Mouse (Mus musculus) MEL-GATA-1-ER (cell line): Measurements from ENCODE around the gene Micall2.

Source experiments
- DNase-seq: peaks from one replicate; pipeline ENCODE4 v3.0.0-alpha.2; 2012; ENCODE audit warnings: low read depth; ENCODE audit errors: extremely low read depth

Micall2 gene

DNA sequence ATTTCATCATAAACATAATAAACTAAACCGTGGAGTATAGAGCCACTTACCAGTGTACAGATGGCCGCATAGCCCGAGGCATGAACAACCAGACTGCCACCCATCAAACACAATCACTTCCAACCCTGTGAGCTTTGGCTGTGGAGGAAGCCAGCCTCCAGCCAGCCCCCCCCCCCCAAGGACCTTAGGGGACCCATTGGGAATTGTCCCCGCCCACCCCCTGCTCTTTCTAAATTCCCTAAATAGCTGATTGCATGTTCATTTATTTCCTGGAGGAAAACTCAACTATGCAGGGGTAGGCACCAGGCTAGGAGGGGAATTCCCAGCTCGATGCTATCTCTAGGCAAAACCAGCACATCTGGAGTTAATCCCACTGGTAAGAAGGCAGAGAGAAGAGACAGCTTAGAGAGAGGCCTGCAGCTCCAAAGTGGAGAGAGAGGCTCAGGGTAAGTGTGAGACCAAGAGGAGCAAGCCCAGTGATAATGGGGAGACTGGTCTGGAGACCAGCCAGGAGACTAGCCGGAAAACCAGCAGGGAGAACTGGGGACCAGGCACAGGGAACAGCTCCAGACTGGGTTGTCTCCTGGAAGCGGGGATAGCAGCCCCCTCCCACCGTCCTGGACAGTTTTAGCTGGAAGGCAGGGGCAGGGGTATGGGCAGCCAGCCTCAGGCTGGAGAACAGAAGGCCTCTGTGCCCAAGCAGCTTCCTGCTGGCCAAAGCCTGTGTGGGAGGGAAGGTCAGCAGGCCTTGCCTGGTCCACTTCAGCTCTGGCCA lies 5.2 kb downstream of the Micall2 start:
- DNase-seq, result no peak

DNA sequence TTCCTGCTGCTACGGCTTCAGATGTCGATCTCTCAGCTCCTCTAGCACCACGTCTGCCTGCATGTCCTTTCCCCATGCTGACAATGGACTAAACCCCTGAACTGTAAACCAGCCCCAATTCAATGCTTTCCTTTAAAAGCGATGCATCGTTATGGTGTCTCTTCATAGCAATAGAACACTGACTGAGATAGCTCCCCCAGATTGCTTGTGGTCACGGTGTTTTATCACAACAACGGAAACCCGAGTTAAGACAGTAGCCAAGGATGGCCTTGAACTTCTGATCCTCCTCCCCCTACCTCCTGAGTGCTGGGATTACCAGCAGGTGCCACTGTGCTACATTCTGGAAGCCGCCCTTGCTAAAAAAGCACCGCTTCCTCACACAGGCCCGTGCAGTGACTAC lies 8.9 kb downstream of the Micall2 start:
- no peak for DNase-seq

DNA sequence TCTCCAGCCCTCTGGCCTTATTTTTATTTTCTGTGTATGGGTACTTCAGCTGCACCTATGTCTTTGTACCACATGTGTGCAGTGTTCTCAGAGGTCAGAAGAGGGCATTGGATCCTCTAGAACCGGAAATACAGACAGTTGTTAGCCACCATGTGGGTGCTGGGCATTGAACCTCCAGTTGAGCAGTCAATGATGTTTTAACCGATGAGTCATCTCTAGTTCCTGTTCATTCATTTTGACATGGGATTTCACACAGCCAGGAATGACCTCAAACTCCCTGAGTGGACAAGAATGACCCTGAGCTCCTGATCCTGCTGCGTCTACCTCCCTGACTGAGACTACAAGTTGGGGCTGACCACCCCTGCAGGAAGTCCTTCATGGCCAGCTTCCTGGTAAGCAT lies 9.9 kb downstream of the Micall2 start:
- no peak for DNase-seq

DNA sequence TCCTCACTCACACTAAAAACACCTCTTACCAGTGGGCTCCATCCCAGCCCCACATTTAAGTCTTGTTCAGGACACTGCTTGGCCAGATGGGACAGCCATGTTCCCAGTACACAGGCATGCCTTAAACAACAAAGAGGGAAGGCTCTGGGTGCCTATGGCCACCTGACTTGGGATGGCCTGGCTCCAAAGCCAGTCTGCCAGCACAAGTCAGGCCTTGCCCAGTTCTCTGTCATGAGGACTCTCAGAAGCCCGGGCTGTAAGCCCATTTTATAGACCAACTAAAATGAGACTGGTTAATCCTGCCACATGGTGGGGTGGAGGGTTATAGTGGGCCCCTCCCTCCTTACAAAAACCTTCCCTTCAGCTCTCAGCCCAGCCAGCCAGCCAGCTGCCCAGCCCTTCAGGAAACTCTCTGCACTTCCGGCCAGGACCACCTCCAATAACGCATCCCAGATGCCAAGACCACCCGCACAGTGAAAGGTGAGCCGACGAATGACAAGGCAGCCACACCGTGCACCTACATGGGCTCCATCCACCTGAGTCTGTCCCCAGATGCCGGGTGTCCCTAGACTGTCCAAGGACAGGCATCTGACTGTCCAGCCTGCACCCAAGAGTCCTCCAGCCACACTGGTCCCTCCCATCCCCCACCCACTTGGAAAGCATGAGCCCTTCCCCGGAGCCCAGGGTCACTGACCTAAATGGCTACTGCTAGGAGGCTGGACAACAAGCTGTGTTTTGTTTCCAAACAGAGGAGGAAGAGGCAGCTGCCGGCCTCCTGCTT lies 11.6 kb downstream of the Micall2 start:
- no peak for DNase-seq

DNA sequence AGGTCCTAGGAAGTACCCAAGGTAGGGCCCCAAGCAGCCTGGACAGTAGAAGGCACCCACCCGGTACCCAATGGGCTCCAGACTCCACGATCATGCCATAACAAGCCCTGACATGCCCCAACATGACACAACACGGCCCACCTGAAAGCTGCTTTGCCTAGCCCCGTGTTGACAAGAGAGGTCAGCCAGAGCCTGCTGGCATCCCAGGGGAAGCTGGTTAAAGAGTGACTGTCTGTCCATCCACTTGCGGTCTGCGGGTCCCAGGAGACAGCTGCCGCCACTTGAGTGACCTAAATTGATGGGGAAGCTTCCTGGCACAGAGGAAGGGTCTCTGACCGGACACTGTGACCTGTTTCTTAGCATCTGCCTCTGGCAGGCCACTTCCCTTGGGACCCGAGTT lies 13.0 kb downstream of the Micall2 start:
- no peak for DNase-seq

DNA sequence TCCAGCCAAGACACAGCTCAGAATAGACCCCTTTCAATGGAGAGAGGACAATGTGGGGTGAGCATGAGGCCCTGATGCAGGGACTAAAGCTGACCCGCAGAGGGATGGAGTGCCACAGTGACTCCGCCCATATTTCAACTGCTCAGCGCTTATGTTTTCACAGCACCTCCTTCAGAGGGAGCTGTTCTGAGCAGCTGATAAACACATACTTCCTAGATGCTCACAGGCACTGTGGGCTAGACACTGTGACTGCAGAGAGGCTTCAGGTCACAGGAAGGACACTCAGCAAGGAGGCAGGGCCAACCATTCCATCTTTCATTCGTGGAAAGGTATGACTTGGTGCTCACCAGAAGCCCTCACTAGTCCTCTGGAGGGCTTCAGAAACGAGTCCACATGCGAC lies 13.4 kb downstream of the Micall2 start:
- DNase-seq, result no peak

DNA sequence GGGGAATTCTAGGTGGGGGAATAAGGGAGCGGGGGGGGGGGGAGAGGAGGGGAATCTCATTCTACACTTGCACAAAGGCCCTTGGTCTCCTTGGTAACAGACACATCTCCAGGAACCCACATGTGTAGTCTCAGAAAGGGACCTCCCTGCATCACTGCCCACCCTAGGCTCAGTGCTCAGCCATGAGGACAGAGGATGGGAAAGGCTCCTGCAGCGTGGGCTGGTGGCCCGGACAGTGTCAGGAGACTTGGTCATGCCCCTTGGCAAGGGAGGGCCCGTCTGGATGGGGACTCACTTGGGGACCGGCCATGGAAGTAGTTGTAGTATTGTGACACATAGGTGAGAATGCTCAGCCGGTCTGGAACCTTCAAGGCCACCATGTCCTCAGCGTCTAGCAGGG lies 17.2 kb downstream of the Micall2 start:
- DNase-seq, result no peak

DNA sequence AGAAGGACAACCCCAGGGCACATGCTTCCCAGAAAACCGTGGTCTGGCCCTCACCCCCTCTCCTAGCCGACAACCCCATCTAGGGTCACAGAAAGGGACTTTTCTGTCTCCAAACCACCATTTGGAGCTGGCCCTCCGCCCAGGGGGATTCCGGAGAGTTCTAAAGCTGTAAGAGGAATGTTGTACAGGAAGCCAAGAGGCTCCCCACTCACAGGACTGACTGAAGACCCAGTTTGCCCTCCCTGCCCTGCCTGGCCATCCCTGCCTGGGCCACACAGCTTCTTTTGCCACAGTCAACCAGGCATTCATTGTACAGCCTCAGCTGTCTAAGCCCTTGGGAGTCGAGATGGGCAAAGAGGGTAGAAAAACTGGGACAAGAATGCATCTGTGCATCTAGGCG lies 17.6 kb downstream of the Micall2 start:
- no peak for DNase-seq

DNA sequence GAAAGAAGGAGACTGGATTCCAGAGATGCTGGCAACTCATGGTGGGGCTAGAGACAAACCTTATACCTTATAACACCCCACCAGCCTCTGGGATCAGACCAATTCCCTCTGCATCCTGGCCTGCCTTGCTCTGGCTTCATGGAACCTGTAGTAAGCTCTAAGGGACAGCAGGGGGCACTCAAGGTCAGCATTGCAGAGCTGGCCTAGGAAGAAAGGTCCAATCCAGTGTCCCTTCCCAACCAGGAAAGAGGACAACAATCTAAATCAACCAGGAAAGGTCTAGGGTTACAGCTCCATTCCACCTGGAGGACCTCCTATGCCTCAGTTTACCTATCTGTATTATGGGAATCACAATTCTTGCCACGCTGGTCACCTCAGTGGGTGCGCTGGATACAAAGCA lies 18.4 kb downstream of the Micall2 start:
- DNase-seq, result no peak

DNA sequence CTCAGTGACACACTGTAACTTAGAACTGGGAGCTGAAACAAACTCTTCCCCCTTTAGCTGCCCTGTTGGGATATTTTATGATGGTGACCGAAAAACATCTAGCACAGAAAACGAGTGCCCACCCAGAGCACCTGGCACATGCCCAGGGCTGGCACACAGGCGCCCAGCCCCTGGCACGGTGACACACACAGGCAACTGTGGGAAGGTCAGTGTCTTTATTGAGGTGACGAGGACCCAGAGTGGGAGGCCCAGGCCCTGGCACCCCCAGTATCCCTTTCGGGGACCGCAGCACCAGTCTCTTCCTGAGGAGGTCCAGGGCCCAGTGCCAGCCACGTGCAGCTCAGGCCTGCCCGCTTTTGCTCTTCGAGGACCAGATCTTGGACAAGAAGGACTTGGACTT lies 29.6 kb downstream of the Micall2 start:
- DNase-seq, result no peak

DNA sequence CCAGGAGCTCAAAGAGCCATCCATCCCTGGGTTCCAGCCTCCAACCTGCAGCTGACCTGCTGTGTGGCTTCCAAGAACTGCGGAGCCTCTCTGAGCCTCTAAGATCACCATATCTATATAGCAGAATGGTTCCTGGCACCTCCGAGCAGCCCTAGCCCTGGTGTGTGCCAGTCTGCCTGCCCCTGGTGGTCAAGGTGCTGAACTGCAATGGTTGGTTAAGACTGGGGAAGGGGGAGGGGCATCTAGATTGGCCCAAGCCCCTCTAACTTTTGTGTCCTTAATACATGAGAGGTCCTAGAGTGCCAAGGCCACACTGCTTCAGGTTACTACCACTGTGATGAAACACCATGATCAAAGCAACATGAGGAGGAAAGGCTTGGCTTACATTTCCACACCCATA lies 33.2 kb downstream of the Micall2 start:
- DNase-seq, result no peak

DNA sequence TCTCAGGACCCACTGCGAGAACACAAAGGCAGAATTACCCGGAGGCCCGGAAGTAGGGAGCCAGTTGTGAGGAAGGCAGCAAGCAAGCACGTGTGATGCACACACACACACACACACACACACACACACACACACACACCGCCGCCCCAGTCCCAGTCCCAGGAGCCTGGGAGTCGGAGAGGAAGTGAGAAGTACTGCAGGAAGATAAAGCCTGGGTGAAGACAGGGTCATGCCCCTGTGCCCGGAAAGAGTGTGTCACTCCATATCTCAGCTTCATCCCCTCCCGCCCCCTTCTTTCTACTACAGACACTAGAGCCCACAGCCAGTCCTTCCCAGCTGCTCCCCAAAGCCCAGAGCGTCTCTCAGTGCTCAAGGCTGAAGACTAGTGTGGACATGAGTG lies 33.9 kb downstream of the Micall2 start:
- peak; percentile 81 for DNase-seq

DNA sequence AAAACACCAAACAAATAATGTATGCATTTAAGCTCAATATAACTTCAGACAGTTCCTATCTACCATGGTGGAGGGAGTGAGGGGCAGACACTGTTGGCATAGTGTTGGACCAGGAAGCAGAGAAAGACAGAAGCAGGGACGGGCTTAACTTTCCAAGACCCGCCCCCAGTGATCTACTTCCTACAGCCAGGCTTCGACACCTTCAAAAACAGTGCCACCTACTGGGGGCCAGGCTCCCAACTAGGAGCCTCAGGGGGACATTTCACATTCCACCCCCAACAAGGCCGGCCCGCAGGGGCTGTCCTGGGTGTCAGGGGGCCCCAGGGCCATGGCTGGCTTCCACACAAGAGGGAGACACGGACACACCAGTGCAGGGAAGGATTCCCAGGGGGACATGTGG lies 39.2 kb downstream of the Micall2 start:
- no peak for DNase-seq

DNA sequence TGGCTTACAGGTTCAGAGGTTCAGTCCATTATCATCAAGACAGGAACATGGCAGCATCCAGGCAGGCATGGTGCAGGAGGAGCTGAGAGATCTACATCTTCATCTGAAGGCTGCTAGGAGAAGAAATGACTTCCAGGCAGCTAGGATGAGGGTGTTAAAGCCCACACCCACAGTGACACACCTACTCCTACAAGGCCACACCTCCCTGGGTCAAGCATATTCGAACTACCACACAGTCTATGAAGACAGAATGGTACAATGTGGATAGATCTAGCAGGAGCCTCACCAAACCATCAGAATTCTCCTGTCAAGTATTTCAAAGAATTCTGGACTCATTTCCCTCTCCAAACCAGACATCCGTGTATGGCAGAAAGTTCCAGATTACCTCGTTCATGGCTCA lies 40.3 kb downstream of the Micall2 start:
- DNase-seq, result peak; percentile 48

DNA sequence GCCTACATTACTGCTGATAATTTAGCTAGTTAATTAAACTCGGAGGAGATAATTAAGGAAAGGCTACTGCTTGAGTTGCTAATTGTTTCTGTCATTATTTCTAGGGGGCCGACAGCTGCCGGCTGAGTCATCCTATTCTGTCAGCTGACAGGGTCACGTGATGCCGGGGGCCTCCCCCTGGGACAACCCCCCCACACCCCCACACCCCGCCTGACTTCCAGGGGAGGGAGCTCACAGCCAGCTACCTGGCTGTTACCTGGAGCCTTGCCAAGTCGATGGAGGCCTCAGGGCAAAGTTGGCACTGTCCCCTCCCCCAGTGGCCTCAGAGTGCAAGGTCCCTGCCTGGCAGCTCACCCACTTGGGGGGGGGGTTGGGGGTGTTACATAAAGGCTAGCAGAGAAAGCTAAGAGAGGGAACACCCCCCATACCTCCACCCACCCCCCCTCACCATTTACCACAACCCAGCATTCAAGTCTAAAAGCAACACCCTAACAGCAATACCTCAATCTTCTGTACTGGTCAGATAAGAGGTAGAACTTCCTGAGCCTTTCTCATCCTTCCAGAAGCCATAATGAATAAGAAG lies 41.1 kb downstream of the Micall2 start:
- peak; percentile 94 for DNase-seq

DNA sequence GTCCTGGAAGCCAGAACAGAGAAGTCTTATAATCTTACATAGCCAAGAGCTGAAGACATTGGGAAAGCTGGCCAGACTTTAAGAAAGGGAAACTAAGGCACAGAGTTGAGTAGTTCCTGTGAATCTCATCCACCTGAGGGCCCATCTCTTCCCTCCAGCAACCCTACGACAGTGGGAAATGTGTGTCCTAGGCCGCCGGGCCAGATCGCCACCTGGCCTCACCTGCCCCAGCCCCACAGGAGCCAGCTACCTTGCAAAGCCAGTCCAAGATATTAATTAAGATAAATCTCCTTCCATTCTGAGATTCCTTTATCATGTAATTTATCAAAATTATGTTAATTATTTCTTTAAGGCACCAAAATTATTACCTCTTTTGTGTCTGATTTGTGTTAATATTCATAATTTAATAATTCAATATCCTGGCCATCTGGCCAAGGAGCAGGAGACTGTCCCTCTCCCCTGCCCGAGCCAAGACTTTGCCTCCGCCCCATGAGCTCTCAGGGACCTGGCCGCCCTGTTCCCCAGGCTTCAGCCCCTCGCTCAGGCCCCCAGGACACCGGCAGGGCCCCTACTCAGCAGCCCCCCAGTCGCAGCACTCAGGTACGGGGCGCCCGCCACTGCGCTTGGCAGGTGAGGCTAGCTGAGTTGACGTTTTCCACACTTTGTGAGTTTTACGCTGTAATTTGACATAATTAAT lies 41.7 kb downstream of the Micall2 start:
- no peak for DNase-seq

DNA sequence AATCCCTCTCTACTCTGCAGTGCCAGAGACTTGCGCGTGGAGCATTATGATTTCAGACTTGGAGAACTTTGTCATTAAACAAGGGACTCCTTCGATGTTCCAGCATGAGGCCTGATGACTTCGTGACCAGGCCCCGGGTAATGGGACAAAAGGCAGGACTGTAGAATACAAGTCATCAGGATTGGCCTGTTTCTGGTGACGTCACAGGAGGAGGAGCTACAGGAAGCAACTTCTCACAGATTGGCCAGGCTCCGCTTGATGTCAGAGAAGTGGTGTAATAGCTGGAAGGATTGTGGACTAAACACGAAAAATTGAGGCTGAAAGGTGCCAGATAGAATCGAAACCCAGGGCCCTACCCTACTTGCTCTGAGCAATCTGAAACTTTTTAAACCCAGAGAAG lies 45.3 kb downstream of the Micall2 start:
- no peak for DNase-seq

DNA sequence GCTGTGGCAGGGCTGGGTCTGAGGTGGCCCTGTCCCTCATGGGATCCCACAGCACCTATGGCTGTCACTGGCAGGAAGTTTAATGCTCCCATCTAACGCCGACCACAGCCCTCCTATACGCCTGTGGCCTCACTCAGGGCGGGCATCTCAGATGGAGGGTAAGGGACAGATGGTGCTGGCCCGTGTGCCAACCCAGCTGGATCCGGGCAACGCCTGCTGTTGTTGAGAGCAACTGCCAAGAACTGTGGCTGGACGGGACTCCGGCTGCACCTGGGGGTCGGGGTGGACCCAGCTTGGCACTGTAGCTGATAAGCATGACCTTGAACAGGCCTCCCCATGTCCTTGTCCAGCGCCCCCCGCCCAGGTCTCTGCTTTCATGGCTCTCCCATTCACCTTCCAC lies 47.8 kb downstream of the Micall2 start:
- DNase-seq, result no peak

DNA sequence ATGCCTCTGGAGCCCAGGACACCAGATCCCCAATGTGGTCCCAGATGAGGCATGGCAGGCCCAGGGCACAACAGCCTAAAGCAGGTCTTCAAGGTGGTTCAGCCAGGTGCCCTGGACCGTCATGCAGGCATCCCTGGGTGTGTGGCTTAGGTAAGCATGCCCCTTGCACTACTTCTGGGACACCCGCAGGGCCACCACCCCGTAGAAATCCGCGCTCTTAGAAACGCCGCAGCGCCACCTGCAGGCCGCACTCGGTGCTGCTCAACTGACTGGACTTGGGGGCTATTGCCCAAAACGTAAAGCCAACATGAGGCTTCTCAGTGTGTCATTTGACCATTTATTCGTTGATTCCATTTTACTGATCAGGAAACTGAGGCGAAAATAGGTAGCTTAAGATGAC lies 48.5 kb downstream of the Micall2 start:
- peak; percentile 66 for DNase-seq

DNA sequence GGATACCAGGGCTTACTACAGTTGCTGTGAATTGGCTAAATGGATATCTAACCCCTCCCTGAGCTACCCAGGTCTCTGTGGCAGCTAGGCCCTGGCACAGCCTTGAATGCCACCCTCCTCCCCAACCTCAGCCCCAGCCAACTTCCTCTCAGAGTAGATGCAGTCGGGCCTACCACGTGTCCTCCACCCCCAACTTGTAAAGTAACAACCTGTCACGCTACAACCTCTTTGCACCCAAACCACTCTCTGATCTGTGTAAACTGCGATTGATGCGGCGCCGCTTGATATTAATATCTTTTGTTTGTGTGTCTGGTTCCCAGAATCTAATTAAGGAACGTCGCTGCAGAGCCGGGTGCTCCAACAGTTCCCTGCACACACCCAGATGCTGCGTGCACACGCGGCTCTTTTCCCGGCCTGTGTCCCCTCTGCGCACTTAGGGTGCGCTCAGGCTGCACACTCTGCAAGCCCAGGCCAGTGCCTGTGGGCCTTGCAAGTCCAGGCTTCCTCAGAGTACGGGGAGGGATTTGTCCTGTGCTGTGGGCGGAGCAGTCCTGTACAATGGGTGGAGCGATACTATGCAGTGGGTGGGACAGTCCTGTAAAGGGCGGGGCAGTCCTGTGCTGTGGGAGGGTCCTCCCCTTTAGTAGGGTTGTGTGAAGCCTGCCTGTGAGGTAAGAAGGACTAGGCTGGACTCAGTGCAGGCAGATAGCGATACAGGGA lies 49.4 kb downstream of the Micall2 start:
- DNase-seq, result peak; percentile 85

DNA sequence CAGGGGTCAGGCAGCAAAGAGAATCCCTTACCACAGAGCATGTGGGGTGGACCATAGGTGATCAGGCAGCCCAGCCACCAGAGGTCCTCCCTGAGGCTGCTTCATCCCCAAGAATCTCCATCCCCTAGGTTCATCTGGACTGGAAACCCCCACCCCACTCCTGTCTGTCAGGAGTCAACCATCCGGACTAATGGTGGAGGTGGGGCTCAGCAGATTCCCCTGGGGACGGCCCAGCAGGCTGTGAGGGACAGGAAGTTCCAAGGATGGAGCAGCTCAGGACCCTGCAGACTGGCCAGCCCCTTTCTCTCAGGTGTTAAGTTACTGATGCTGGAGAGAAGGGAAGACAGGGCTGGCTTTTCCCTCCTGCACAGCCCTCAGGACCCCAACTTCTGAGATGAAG lies 52.9 kb downstream of the Micall2 start:
- no peak for DNase-seq
